8 mouse cellular contexts compared by ENCODE assay signal in the genomic region with DNA sequence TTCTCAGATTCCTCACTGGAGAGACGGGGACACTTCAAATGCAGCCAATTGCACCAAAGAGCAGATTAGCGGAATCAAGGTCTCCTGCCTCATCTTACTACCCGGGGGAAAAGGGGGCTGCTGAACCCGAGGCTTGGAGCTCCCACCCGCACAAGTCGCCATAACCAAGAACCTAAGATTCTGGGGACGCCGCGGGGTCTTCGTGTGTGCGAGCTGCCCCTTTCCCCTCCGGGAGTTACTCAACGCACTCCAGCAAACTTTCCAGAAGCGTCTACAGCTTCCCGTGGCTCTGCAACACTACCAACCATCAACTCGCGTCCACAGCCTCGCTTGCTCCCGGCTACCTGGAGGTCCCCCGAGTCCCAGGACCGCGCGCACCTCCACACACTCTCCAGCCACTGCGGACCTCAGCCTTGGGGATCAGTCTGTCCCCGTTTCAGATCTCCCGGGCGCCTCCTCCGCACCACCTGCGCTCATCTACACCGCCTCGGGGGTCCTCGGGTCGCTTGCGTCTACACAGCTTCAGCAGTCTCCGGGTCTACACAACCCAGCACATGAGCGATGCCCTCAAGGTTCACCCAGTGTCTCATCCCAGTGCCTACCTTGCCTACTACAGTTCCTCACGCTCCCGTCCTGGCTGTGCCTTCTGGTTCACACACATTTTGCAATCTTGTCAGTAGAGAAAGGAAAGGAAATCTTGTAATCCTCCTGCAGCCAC. TPM values are rescaled to one million over a fixed set of nuclear protein-coding genes. Genes with fewer than 3 reads are reported as not detected.
DNase-seq lines count a peak whose midpoint lies in the region; ATAC-seq and TF ChIP-seq lines count a peak whose summit lies in the region.

No protein-coding gene starts in this region.

- intact Hi-C loops in gastrocnemius, postnatal 36 days (cut with DNase I): no loop called here

- H3K4me3 ChIP-seq in spleen, adult 2 months (ENCODE audit: extremely low read depth, insufficient read depth, insufficient read length): peak overlapping the region; percentile 69
- H3K4me3 ChIP-seq in hindbrain, embryonic 16.5 days (ENCODE audit: low read length): peak overlapping the region; percentile 34
- peak overlapping the region; percentile 45 for H3K4me3 ChIP-seq in midbrain, embryonic 11.5 days (ENCODE audit: low read depth, low read length)

- H3K36me3 ChIP-seq in spleen, adult 2 months (ENCODE audit: control insufficient read depth, insufficient read depth, low read length): no peaks in the 10 kb centered on the region
- no peaks in the 10 kb centered on the region for H3K36me3 ChIP-seq in hindbrain, embryonic 16.5 days (ENCODE audit: control insufficient read depth, insufficient read depth, low read length)
- no peaks in the 10 kb centered on the region for H3K36me3 ChIP-seq in midbrain, embryonic 11.5 days (ENCODE audit: control insufficient read depth, insufficient read depth, low read length)

- TF ChIP-seq CTCF in spleen, adult 2 months (IDR thresholded peaks at IDR 0.05; ENCODE audit: extremely low read depth, insufficient read depth, insufficient read length, insufficient replicate concordance): no peak

- no peaks in the 10 kb centered on the region for H3K27me3 ChIP-seq in spleen, adult 2 months (ENCODE audit: control insufficient read depth, insufficient read depth, low read length)
- H3K27me3 ChIP-seq in hindbrain, embryonic 16.5 days (replicated peaks; ENCODE audit: control insufficient read depth, insufficient read depth, low read length): no peaks in the 10 kb centered on the region
- H3K27me3 ChIP-seq in midbrain, embryonic 11.5 days (ENCODE audit: control insufficient read depth, insufficient read depth, low read length): peaks cover 19% of the 10 kb centered on the region

- peak overlapping the region; percentile 24 for H3K9ac ChIP-seq in hindbrain, embryonic 16.5 days (ENCODE audit: low read depth, low read length)
- peak overlapping the region; percentile 53 for H3K9ac ChIP-seq in midbrain, embryonic 11.5 days (ENCODE audit: low read length)

- TF ChIP-seq POLR2A in spleen, adult 2 months (IDR thresholded peaks at IDR 0.05; ENCODE audit: low read depth, low read length): no peak

- 0 out of 2 replicates have a peak, but pooled peaks have one; percentile 12 for ATAC-seq in hindbrain, embryonic 16.5 days
- peak; percentile 10; the same call in 1 of the 2 replicates for ATAC-seq in midbrain, embryonic 11.5 days (ENCODE audit: low FRiP score)

- no peaks in the 10 kb centered on the region for H3K9me3 ChIP-seq in hindbrain, embryonic 16.5 days (ENCODE audit: control insufficient read depth, low read length)
- no peaks in the 10 kb centered on the region for H3K9me3 ChIP-seq in midbrain, embryonic 11.5 days (ENCODE audit: control insufficient read depth, low read length)

- H3K4me1 ChIP-seq in spleen, adult 2 months (ENCODE audit: control insufficient read depth, insufficient read depth, insufficient read length): peaks cover 7% of the 10 kb centered on the region
- H3K4me1 ChIP-seq in hindbrain, embryonic 16.5 days (ENCODE audit: control insufficient read depth, insufficient read depth, low read depth, low read length): peaks cover 46% of the 10 kb centered on the region
- peaks cover 43% of the 10 kb centered on the region for H3K4me1 ChIP-seq in midbrain, embryonic 11.5 days (ENCODE audit: control insufficient read depth, insufficient read depth, low read length)

- H3K4me2 ChIP-seq in hindbrain, embryonic 16.5 days (ENCODE audit: low read length): peak overlapping the region; percentile 61
- H3K4me2 ChIP-seq in midbrain, embryonic 11.5 days: peak overlapping the region; percentile 84

- H3K27ac ChIP-seq in spleen, adult 2 months (ENCODE audit: insufficient read depth, low read length): no peak overlapping the region
- H3K27ac ChIP-seq in hindbrain, embryonic 16.5 days (ENCODE audit: low read depth, low read length): no peak overlapping the region
- H3K27ac ChIP-seq in midbrain, embryonic 11.5 days (ENCODE audit: low read depth, low read length): no peak overlapping the region

- WGBS in spleen, adult 2 months: 4% methylated on average over 38 of the region's 38 CpGs
- 1% methylated on average over 38 of the region's 38 CpGs for WGBS in hindbrain, embryonic 16.5 days
- WGBS in midbrain, embryonic 11.5 days: under 1% methylated on average over 38 of the region's 38 CpGs

- DNase-seq in adrenal gland, postnatal 14 days: peak; percentile 20
- DNase-seq in adrenal gland, postnatal 25 days: no peak
- no peak for DNase-seq in spleen, adult 2 months (ENCODE audit: low read depth in 1 of 2, low spot score in 2 of 2)
- DNase-seq in spleen, postnatal 36 days (ENCODE audit: low spot score in 2 of 2): no peak
- DNase-seq in midbrain, embryonic 11.5 days (ENCODE audit: low spot score, missing footprints): peak; percentile 97
- DNase-seq in frontal cortex, postnatal 14 days (ENCODE audit: low spot score in 2 of 2): no peak
- DNase-seq in gastrocnemius, postnatal 36 days: no peak

RNA-seq across cellular contexts. Expression of gene Tcf20, which starts 0.5 kb away (rescaled TPM):
- 75.9 and 85.4 TPM in 2 replicates for total RNA-seq in adrenal gland, postnatal 14 days (2021)
- total RNA-seq in adrenal gland, postnatal 25 days (2021): 87.9 and 103 TPM in 2 replicates
- polyA plus RNA-seq in spleen, adult 2 months (2012; rRNA removed): 21.4 and 27.0 TPM in 2 replicates
- polyA plus RNA-seq in hindbrain, embryonic 16.5 days (2015; fragmentation: Nextera tagmentation; extraction: Ambion mirVana): 9.3 TPM in 2 replicates
- 12.3 and 13.5 TPM in 2 replicates for polyA plus RNA-seq in midbrain, embryonic 11.5 days (2014; fragmentation: Nextera tagmentation; extraction: Ambion mirVana)
- 10 to 100 TPM; 24.8 to 27.8 TPM for total RNA-seq in gastrocnemius, postnatal 36 days (2021)

RNA-seq across cellular contexts. Expression of gene Nfam1, which starts 45.9 kb away (rescaled TPM):
- 2.6 and 5.9 TPM in 2 replicates for total RNA-seq in adrenal gland, postnatal 14 days (2021)
- total RNA-seq in adrenal gland, postnatal 25 days (2021): 1.2 and 1.5 TPM in 2 replicates
- 30.7 and 31.0 TPM in 2 replicates for polyA plus RNA-seq in spleen, adult 2 months (2012; rRNA removed)
- 2.2 and 2.5 TPM in 2 replicates for polyA plus RNA-seq in hindbrain, embryonic 16.5 days (2015; fragmentation: Nextera tagmentation; extraction: Ambion mirVana)
- polyA plus RNA-seq in midbrain, embryonic 11.5 days (2014; fragmentation: Nextera tagmentation; extraction: Ambion mirVana): 3.9 and 4.0 TPM in 2 replicates
- total RNA-seq in gastrocnemius, postnatal 36 days (2021): 1 to 10 TPM in 1 of 2 experiments, under 1 TPM in 1; 0.28 to 1.0 TPM

Comparison
In these comparisons a context has a peak if more than half of its experiments do, and no peak if none do; other contexts are left out.
1. DNase-seq: peak in adrenal gland, postnatal 14 days (single experiment) and midbrain, embryonic 11.5 days (single experiment); none in adrenal gland, postnatal 25 days (single experiment), spleen, adult 2 months (0 of 2), spleen, postnatal 36 days (0 of 2), frontal cortex, postnatal 14 days (0 of 2) and gastrocnemius, postnatal 36 days (0 of 2).
2. Peak in every context shown above with its lines, with median percentiles within 50 percentile points of each other: H3K4me3 ChIP-seq.